Mouse (Mus musculus): ENCODE measurements around the gene Mast1.

Gene Mast1

DNA sequence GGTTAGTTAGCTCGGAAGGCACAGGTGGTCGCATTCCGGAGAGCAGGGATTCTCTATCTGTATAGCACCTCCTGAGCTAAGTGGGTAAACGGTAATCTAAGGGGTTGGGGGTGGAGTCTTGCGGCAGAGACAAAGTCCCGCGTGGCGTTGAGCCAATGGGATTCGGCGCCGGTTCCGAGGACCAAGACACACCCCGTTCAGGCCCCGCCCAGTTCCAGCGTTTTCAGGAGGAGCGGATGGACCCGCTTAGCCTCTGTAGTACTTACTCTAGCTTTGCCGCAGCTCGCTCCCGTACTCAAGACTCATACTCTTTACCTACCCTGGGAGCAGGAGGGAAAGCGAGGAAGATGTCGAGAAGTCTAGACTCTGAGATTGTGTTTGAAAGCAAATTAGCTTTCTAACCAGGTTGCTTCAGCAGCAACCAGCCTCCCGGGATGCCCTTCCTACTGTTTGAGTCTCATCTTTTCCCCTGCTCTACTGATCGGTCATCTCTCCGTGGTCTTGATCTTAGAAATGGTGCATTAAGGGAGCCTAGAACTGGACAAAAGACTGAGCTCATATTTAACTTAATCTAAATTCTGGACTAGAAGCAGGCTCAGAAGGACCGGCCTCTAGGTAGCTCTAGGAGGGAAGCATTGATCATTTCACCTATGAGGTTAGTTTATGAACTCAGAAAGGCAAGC is 7.5 kb upstream of the Mast1 start:
- DNase-seq (ENCODE audit: low spot score in 2 of 2), result peak; percentile 62 to 66

DNA sequence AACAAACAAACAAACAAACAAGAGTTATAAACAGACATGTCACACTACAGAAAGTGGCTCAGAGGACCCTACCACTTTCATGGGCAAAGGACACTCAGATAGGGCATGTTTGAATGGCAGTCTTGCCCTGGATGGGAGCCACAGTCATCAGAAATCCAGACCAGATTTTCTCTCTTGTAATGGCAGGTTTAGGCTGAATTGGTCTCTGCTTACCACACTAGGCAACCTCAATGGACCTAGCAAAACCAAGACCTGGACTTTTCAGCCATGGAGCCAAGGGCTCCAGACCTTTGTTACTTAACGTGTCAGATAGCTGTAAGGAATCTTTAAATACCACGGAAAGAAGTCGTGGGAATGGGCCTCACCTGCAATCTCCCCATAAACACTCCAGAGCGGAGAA is 6.5 kb upstream of the Mast1 start:
- DNase-seq (ENCODE audit: low spot score in 2 of 2), result no peak

DNA sequence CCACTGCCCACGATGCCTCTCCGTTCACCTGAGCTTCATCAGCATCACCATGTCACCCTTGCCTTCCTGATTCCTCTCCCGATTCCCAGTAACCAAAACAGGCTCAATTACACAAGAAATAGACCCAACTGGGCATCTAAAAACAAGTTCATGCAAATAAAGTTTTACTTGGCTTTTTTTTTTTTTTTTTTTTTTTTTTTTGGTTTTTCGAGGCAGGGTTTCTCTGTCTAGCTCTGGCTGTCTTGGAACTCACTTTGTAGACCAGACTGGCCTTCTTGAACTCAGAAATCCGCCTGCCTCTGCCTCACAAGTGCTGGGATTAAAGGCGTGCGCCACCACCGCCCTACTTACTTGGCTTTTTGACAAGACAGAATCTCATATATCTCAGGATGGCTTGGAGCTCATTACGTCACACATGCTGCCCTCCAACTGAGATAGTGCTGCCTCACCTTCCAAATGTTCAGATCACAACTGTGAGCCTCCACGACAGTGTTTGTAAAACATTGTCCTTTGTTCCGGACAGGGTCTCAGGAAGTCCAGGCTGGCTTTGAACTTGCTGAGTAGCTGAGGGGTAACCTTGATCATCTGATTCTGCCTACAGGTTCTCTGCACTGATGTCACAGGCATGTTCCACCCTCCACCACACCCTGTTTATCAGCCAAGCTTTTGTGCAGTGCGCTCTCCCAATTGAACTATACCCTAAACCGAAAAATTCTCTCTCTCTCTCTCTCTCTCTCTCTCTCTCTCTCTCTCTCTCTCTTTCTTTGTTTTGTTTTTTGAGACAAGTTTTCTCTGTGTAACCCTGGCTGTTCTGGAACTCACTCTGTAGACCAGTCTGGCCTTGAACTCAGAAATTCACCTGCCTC is 694 bp upstream of the Mast1 start:
- no peak for DNase-seq (ENCODE audit: low spot score in 2 of 2)

GRCm38 (mm10) chr8:84936041-84936961 is 858 bp downstream of the Mast1 start:
- no peak for DNase-seq (ENCODE audit: low spot score in 2 of 2)

DNA sequence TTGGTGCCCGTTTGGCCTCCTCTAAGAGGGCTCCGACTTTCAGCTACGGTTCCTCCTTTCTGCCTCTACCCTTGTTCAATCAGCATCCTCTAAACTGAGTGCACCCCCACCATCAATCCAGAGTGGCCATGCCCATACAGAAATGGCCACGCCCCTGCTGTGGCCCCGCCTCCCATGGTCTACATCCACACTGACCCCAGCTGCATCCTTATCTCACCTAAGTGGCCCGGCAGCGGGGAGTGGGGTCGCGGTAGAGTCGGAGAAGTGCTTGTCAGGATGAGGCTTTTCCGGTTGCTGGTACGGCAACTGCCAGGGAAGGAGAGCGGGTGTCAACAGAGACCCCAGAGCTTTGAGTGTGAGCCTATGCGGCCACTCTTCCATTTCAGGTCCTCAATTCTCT is 1.7 kb downstream of the Mast1 start:
- no peak for DNase-seq (ENCODE audit: low spot score in 2 of 2)

GRCm38 (mm10) chr8:84934860-84935259 is 2.3 kb downstream of the Mast1 start:
- DNase-seq (ENCODE audit: low spot score in 2 of 2), result peak in 1 of 2 experiments; percentile 54

- DNase-seq (ENCODE audit: low spot score in 2 of 2), result no peak
Observed at GRCm38 (mm10) chr8:84933767-84934559, 3.2 kb downstream of the Mast1 start.

- DNase-seq (ENCODE audit: low spot score in 2 of 2), result no peak
Observed at GRCm38 (mm10) chr8:84930582-84930981, 6.6 kb downstream of the Mast1 start.

DNA sequence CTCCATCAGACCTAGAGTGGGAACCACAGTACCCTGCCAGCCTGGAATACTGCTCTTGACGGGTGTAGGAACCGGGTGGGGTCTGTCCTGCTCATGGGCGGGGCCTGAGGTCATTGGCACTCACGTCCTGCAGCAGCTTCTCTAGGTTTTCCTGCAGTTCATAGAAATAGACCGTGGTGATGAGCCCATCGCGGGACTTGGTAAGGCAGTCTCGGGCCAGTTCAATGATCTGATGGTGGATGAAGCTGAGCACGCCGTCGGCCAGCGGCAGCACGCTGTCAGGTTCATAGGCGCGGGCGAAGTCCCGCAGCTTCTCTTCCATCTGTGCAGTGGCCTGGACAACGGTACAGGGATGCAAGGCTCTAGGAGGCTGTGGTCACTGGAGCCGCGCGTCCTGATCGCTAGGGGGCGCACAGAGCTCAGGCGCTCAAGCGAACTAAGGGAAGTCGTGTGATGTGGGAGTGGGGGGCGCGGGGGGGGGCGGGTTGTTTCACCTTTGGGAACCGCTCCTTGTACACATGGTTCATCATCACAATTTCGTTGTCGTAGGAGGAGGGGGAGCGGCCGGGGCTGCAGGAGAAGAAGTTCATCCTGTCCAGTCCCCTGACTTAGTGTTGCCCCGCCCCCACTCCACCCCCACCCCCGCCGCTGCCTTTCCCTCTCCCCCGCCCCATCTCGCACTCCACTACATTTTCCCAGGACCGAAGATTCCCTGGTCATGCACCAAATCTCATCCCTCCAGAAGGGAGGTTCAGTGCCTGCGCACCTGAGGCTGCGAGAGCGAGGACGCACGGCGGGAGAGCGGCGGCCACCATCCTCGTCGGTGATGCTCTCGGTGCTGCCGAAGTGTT is 8.5 kb downstream of the Mast1 start:
- no peak for DNase-seq (ENCODE audit: low spot score in 2 of 2)

- DNase-seq (ENCODE audit: low spot score in 2 of 2), result no peak
Observed at GRCm38 (mm10) chr8:84927513-84927912, 9.6 kb downstream of the Mast1 start.

GRCm38 (mm10) chr8:84925557-84925956 is 11.6 kb downstream of the Mast1 start:
- no peak for DNase-seq (ENCODE audit: low spot score in 2 of 2)

DNA sequence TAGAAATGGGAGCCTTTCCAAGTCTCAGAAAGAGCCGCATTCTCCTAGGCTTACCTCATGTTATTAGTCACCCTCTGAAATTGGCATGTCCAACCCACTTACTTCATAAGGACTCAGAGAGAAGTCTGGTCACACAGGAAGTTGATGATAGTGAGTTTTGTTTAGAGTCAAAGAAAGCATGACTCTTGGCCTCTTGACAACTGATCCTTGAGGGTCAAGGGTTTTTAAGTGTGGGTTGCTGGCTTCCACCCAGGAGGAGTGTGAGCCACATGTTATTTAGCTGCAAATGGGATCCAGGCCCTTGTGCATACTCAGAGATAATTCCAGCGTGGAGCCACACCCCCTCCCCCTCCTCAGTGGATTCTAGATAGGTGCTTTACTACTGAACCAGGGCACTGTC is 15.6 kb downstream of the Mast1 start:
- no peak for DNase-seq (ENCODE audit: low spot score in 2 of 2)

- no peak for DNase-seq (ENCODE audit: low spot score in 2 of 2)
Observed at GRCm38 (mm10) chr8:84918646-84919045, 18.5 kb downstream of the Mast1 start.

DNA sequence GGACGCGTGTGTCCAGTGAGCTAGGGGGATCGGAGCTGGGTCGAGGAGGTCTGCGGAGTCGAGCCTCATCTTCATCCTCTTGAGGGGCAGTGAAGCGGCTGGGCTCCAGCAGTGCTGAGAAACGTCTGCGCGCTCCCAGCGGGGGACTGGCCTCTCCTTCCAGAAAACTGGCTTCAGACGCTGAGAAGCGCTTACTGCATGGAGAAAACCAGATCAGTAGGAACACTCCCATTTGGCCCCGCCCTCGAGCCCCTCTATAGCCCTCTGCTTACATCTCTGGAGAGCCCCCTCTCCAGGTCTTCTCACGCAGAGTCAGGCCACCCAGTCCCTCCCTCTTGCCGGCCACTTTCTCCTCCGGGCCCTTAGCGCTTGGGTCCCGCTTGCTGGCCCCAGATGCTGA is 19.4 kb downstream of the Mast1 start:
- no peak for DNase-seq (ENCODE audit: low spot score in 2 of 2)

DNA sequence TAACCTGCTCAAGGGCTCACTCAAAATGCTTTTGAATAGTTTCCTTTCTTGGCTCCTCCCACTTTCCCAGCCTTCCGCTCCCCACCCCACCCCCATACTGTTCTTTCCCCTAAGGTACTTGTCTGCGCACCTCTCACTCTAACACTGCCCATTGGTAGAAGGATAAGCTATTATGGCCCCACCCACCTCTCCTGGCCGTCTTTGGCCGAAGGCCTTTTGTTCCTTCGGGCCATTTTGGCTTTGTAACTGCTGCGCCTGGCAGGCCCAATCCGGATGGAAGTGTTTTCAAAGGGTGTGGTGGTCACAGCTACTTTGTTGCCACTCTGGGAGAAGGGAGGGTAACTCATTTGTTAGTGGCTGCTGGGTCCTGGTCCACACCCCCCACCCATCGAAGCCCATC is 21.9 kb downstream of the Mast1 start:
- DNase-seq (ENCODE audit: low spot score in 2 of 2), result no peak

GRCm38 (mm10) chr8:84913960-84914359 is 23.2 kb downstream of the Mast1 start:
- no peak for DNase-seq (ENCODE audit: low spot score in 2 of 2)

GRCm38 (mm10) chr8:84913502-84913900 is 23.7 kb downstream of the Mast1 start:
- no peak for DNase-seq (ENCODE audit: low spot score in 2 of 2)

GRCm38 (mm10) chr8:84912895-84913501 is 24.2 kb downstream of the Mast1 start:
- DNase-seq (ENCODE audit: low spot score in 2 of 2), result no peak

DNA sequence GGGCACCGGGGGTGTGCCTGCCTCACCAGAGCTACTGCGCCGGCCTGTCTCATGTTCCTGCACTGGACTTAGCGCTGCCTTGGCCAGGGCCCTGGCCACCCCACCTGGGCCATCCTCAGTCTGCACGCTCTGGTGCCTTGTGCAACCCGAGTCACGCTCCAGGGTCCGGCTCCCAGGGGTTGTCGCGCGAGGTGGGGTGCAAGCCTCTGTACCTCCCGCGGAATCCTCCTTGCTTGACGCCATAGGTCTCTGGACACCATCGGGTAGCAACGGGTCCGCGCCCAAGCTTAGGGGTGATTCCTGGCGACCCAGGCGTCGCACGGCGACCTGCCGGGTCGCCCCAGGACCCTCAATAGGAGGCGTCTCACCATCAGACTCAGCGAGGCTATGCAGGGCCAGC is 24.8 kb downstream of the Mast1 start:
- DNase-seq (ENCODE audit: low spot score in 2 of 2), result no peak

DNA sequence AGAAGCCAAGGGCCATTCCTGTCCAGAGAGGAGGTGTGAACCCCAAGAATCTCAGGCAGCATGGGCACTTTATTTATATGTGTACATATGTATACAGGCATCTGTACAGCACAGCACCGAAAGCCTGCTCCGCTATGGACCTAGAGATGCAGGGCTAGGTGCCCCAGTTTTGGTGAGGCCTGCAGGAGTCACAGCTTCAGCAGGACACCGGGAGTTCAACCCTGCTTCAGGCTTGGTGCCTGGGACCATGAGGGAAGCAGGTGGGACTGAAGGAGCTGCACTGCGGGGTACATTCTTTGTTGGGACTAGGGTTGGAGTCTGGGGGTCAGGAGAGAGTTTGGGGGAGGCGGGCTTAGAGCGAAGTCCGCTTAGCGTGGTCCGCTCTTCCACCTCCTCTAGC is 25.3 kb downstream of the Mast1 start:
- no peak for DNase-seq (ENCODE audit: low spot score in 2 of 2)
